ENCODE assay signal across 18 mouse cellular contexts in genomic region chr4:126316443-126317040, GRCm38 (mm10). TPM values are rescaled to one million over a fixed set of nuclear protein-coding genes. Genes with fewer than 3 reads are reported as not detected.
DNase-seq lines count a peak whose midpoint lies in the region; ATAC-seq and TF ChIP-seq lines count a peak whose summit lies in the region.
"Had no signal": no experiment of that assay in that cellular context is flagged by ENCODE, and none has a peak within 500 bp of the region (broad histone marks: within the 10 kb centered on the region; RNA-seq: fewer than 3 reads in every experiment).

No protein-coding gene starts in this region.

- no peaks in the 10 kb centered on the region for H3K27me3 ChIP-seq in embryonic facial prominence, embryonic 13.5 days
- H3K27me3 ChIP-seq in embryonic facial prominence, embryonic 10.5 days (replicated peaks; ENCODE audit: low read depth, poor library complexity, severe bottlenecking), result no peaks in the 10 kb centered on the region
- no peaks in the 10 kb centered on the region for H3K27me3 ChIP-seq in kidney, embryonic 15.5 days
- H3K27me3 ChIP-seq in kidney, adult 2 months (replicated peaks; ENCODE audit: control insufficient read depth, insufficient read depth, low read length), result no peaks in the 10 kb centered on the region
- no peaks in the 10 kb centered on the region for H3K27me3 ChIP-seq in stomach, postnatal 0 days (ENCODE audit: control insufficient read depth, insufficient read depth, low read length)
- H3K27me3 ChIP-seq: heart, embryonic 15.5 days; hindbrain, embryonic 12.5 days; midbrain, embryonic 13.5 days; neural tube, embryonic 13.5 days; Patski had no signal

- no peak overlapping the region for H3K4me2 ChIP-seq in embryonic facial prominence, embryonic 13.5 days
- no peak overlapping the region for H3K4me2 ChIP-seq in kidney, embryonic 15.5 days
- H3K4me2 ChIP-seq in stomach, postnatal 0 days (replicated peaks; ENCODE audit: low read depth), result no peak overlapping the region
- H3K4me2 ChIP-seq: heart, embryonic 15.5 days; hindbrain, embryonic 12.5 days; midbrain, embryonic 13.5 days; neural tube, embryonic 13.5 days had no signal

- 88% methylated on average over 13 of the region's 13 CpGs for WGBS in embryonic facial prominence, embryonic 13.5 days
- 92% methylated on average over 13 of the region's 13 CpGs for WGBS in embryonic facial prominence, embryonic 10.5 days
- 93% methylated on average over 13 of the region's 13 CpGs for WGBS in kidney, embryonic 15.5 days
- 88% methylated on average over 13 of the region's 13 CpGs for WGBS in kidney, adult 2 months
- 89% methylated on average over 13 of the region's 13 CpGs for WGBS in stomach, postnatal 0 days

- no peaks in the 10 kb centered on the region for H3K9me3 ChIP-seq in embryonic facial prominence, embryonic 13.5 days
- H3K9me3 ChIP-seq in embryonic facial prominence, embryonic 10.5 days, result no peaks in the 10 kb centered on the region
- H3K9me3 ChIP-seq in kidney, embryonic 15.5 days (replicated peaks), result no peaks in the 10 kb centered on the region
- H3K9me3 ChIP-seq in stomach, postnatal 0 days (ENCODE audit: control insufficient read depth, low read length), result no peaks in the 10 kb centered on the region
- H3K9me3 ChIP-seq: heart, embryonic 15.5 days; hindbrain, embryonic 12.5 days; midbrain, embryonic 13.5 days; neural tube, embryonic 13.5 days had no signal

- ATAC-seq in embryonic facial prominence, embryonic 13.5 days (ENCODE audit: insufficient number of reproducible peaks, insufficient read depth, low FRiP score, low TSS enrichment, low read depth), result no peak
- no peak for ATAC-seq in kidney, embryonic 15.5 days (replicated peaks; ENCODE audit: low FRiP score)
- ATAC-seq in stomach, postnatal 0 days (ENCODE audit: low FRiP score, low TSS enrichment), result no peak
- ATAC-seq: forebrain, embryonic 14.5 days; midbrain, embryonic 13.5 days; Patski had no signal

- TF ChIP-seq EP300 in stomach, postnatal 0 days (optimal IDR thresholded peaks at IDR 0.05), result no peak

- no peak overlapping the region for H3K4me3 ChIP-seq in embryonic facial prominence, embryonic 13.5 days
- no peak overlapping the region for H3K4me3 ChIP-seq in embryonic facial prominence, embryonic 10.5 days
- H3K4me3 ChIP-seq in kidney, embryonic 15.5 days (replicated peaks), result no peak overlapping the region
- H3K4me3 ChIP-seq in kidney, adult 2 months (ENCODE audit: insufficient read depth, low read depth, low read length), result no peak overlapping the region
- no peak overlapping the region for H3K4me3 ChIP-seq in stomach, postnatal 0 days (ENCODE audit: low read depth, low read length)
- H3K4me3 ChIP-seq: heart, embryonic 15.5 days; hindbrain, embryonic 12.5 days; midbrain, embryonic 13.5 days; neural tube, embryonic 13.5 days had no signal

- peaks cover 60% of the 10 kb centered on the region for H3K4me1 ChIP-seq in embryonic facial prominence, embryonic 13.5 days
- H3K4me1 ChIP-seq in embryonic facial prominence, embryonic 10.5 days, result peaks cover 53% of the 10 kb centered on the region
- H3K4me1 ChIP-seq in kidney, embryonic 15.5 days, result peaks cover 50% of the 10 kb centered on the region
- H3K4me1 ChIP-seq in kidney, adult 2 months (ENCODE audit: control insufficient read depth, insufficient read depth, low read length), result peaks cover 11% of the 10 kb centered on the region; the same call in 1 of the 2 replicates
- H3K4me1 ChIP-seq in stomach, postnatal 0 days (replicated peaks; ENCODE audit: control insufficient read depth, insufficient read depth), result no peaks in the 10 kb centered on the region; the same call in none of the 2 replicates

- peak; percentile 36 for DNase-seq in cerebellum, adult 11-12 months
- DNase-seq in cerebellum, postnatal 36 days, result no peak
- no peak for DNase-seq in embryonic facial prominence, embryonic 10.5 days (ENCODE audit: low spot score)
- DNase-seq in kidney, adult 2 months, result no peak
- DNase-seq in stomach, postnatal 0 days (ENCODE audit: low spot score), result peak; percentile 12
- DNase-seq: gastrocnemius, postnatal 25 days; lung, adult 2 months; thymus, postnatal 4 days had no signal

- H3K27ac ChIP-seq in embryonic facial prominence, embryonic 13.5 days, result peak overlapping the region; percentile 62; the same call in 1 of the 2 replicates
- no peak overlapping the region for H3K27ac ChIP-seq in embryonic facial prominence, embryonic 10.5 days (replicated peaks)
- H3K27ac ChIP-seq in kidney, embryonic 15.5 days, result 0 out of 2 replicates have a peak overlapping the region, but pooled peaks have one; percentile 13
- no peak overlapping the region for H3K27ac ChIP-seq in kidney, adult 2 months (ENCODE audit: insufficient read depth, low read depth, low read length)
- H3K27ac ChIP-seq in stomach, postnatal 0 days (replicated peaks), result no peak overlapping the region; the same call in 1 of the 2 replicates
- H3K27ac ChIP-seq: heart, embryonic 15.5 days; hindbrain, embryonic 12.5 days; liver, embryonic 14.5 days; macrophage; midbrain, embryonic 13.5 days; neural tube, embryonic 13.5 days had no signal

- no peak for TF ChIP-seq POLR2A in kidney, adult 2 months (IDR thresholded peaks at IDR 0.05; ENCODE audit: low read depth, low read length)

- TF ChIP-seq CTCF in kidney, adult 2 months (conservative IDR thresholded peaks at IDR 0.05; ENCODE audit: insufficient read depth, insufficient read length, low read depth, low read length), result no peak
- no peak for TF ChIP-seq CTCF in stomach, postnatal 0 days (IDR thresholded peaks at IDR 0.05; ENCODE audit: low read depth)

- H3K9ac ChIP-seq in embryonic facial prominence, embryonic 13.5 days, result no peak overlapping the region
- H3K9ac ChIP-seq in kidney, embryonic 15.5 days, result no peak overlapping the region
- H3K9ac ChIP-seq in stomach, postnatal 0 days (ENCODE audit: low read length), result no peak overlapping the region
- H3K9ac ChIP-seq: heart, embryonic 15.5 days; hindbrain, embryonic 12.5 days; liver, embryonic 14.5 days; midbrain, embryonic 13.5 days; neural tube, embryonic 13.5 days had no signal

- peaks cover 37% of the 10 kb centered on the region for H3K36me3 ChIP-seq in embryonic facial prominence, embryonic 13.5 days
- H3K36me3 ChIP-seq in embryonic facial prominence, embryonic 10.5 days (replicated peaks), result peaks cover 54% of the 10 kb centered on the region
- H3K36me3 ChIP-seq in kidney, embryonic 15.5 days, result peaks cover 40% of the 10 kb centered on the region
- H3K36me3 ChIP-seq in kidney, adult 2 months (ENCODE audit: control insufficient read depth, insufficient read depth, low read length), result no peaks in the 10 kb centered on the region
- H3K36me3 ChIP-seq in stomach, postnatal 0 days (ENCODE audit: control insufficient read depth, insufficient read depth, low read length), result peaks cover 15% of the 10 kb centered on the region

RNA-seq across cellular contexts. Expression of gene Adprhl2, which starts 5.0 kb away (rescaled TPM):
- 94.3 and 97.5 TPM in 2 replicates for polyA plus RNA-seq in embryonic facial prominence, embryonic 13.5 days (2015; fragmentation: Nextera tagmentation; extraction: Ambion mirVana)
- 92.3 and 93.2 TPM in 2 replicates for polyA plus RNA-seq in embryonic facial prominence, embryonic 10.5 days (2016; fragmentation: Nextera tagmentation; extraction: Ambion mirVana)
- 74.4 and 81.1 TPM in 2 replicates for polyA plus RNA-seq in kidney, embryonic 15.5 days (2015; fragmentation: Nextera tagmentation; extraction: Ambion mirVana)
- 36.0 and 43.0 TPM in 2 replicates for polyA plus RNA-seq in kidney, adult 2 months (2012; rRNA removed)
- polyA plus RNA-seq in stomach, postnatal 0 days (2015; fragmentation: Nextera tagmentation; extraction: Ambion mirVana), result 33.8 and 35.7 TPM in 2 replicates

RNA-seq across cellular contexts. Expression of gene Tekt2, which starts 8.9 kb away (rescaled TPM):
- polyA plus RNA-seq in embryonic facial prominence, embryonic 13.5 days (2015; fragmentation: Nextera tagmentation; extraction: Ambion mirVana), result 18.5 and 22.0 TPM in 2 replicates
- 1.4 TPM in 2 replicates for polyA plus RNA-seq in embryonic facial prominence, embryonic 10.5 days (2016; fragmentation: Nextera tagmentation; extraction: Ambion mirVana)
- 4.7 and 4.9 TPM in 2 replicates for polyA plus RNA-seq in kidney, embryonic 15.5 days (2015; fragmentation: Nextera tagmentation; extraction: Ambion mirVana)
- polyA plus RNA-seq in kidney, adult 2 months (2012; rRNA removed), result 1.1 and 2.0 TPM in 2 replicates
- polyA plus RNA-seq in stomach, postnatal 0 days (2015; fragmentation: Nextera tagmentation; extraction: Ambion mirVana), result 3.6 and 3.9 TPM in 2 replicates

RNA-seq across cellular contexts. Expression of gene Col8a2, which starts 29.9 kb away (rescaled TPM):
- 33.9 and 43.4 TPM in 2 replicates for polyA plus RNA-seq in embryonic facial prominence, embryonic 13.5 days (2015; fragmentation: Nextera tagmentation; extraction: Ambion mirVana)
- polyA plus RNA-seq in embryonic facial prominence, embryonic 10.5 days (2016; fragmentation: Nextera tagmentation; extraction: Ambion mirVana), result 7.3 and 11.2 TPM in 2 replicates
- 10.6 and 15.2 TPM in 2 replicates for polyA plus RNA-seq in kidney, embryonic 15.5 days (2015; fragmentation: Nextera tagmentation; extraction: Ambion mirVana)
- polyA plus RNA-seq in kidney, adult 2 months (2012; rRNA removed), result 0.27 and 0.31 TPM in 2 replicates
- 6.4 and 7.8 TPM in 2 replicates for polyA plus RNA-seq in stomach, postnatal 0 days (2015; fragmentation: Nextera tagmentation; extraction: Ambion mirVana)
- polyA plus RNA-seq: macrophage had no signal

RNA-seq across cellular contexts. Expression of gene Trappc3, which starts 54.4 kb away (rescaled TPM):
- polyA plus RNA-seq in embryonic facial prominence, embryonic 13.5 days (2015; fragmentation: Nextera tagmentation; extraction: Ambion mirVana), result 122 and 126 TPM in 2 replicates
- 91.8 and 92.3 TPM in 2 replicates for polyA plus RNA-seq in embryonic facial prominence, embryonic 10.5 days (2016; fragmentation: Nextera tagmentation; extraction: Ambion mirVana)
- polyA plus RNA-seq in kidney, embryonic 15.5 days (2015; fragmentation: Nextera tagmentation; extraction: Ambion mirVana), result 106 and 111 TPM in 2 replicates
- polyA plus RNA-seq in kidney, adult 2 months (2012; rRNA removed), result 57.7 and 75.5 TPM in 2 replicates
- polyA plus RNA-seq in stomach, postnatal 0 days (2015; fragmentation: Nextera tagmentation; extraction: Ambion mirVana), result 80.7 and 84.6 TPM in 2 replicates

Comparison
In these comparisons a context has a peak if more than half of its experiments do, and no peak if none do; other contexts are left out.
1. DNase-seq: peak in cerebellum, adult 11-12 months (single experiment) and stomach, postnatal 0 days (single experiment); none in cerebellum, postnatal 36 days (0 of 2), embryonic facial prominence, embryonic 10.5 days (single experiment) and kidney, adult 2 months (single experiment).
2. H3K27ac ChIP-seq: peak in embryonic facial prominence, embryonic 13.5 days (single experiment) and kidney, embryonic 15.5 days (single experiment); none in embryonic facial prominence, embryonic 10.5 days (single experiment), kidney, adult 2 months (single experiment) and stomach, postnatal 0 days (single experiment).